Mouse (Mus musculus): ENCODE data around the gene Gm10840. TPM values are rescaled to one million over a fixed set of nuclear protein-coding genes. Genes with fewer than 3 reads are reported as not detected.
"Not testable (repeated sequence)": the region's sequence is repeated elsewhere in the genome, so short reads cannot be mapped to it uniquely, and the experiment has no call there.

Gm10840 gene
- polyA plus RNA-seq, 1 experiment from 2014 or later = not detected

GRCm38 (mm10) chr11:106191716-106192115 is 31.1 kb downstream of the Gm10840 start:
- Histone ChIP-seq H3K27me3 (ENCODE audit: control insufficient read depth, insufficient read depth, low read depth, low read length) (no peaks in the 10 kb centered on the region), H3K4me1 (ENCODE audit: control insufficient read depth, insufficient read depth, low read length) (peaks cover 10% of the 10 kb centered on the region), H3K4me2 (ENCODE audit: low read length) (no peak overlapping the region), H3K36me3 (ENCODE audit: control insufficient read depth, insufficient read depth, low read length) (0 out of 2 replicates have a peak, but pooled peaks cover under 1% of the 10 kb centered on the region), H3K27ac (ENCODE audit: low read length) (no peak overlapping the region), H3K9me3 (replicated peaks; ENCODE audit: control insufficient read depth, low read length, poor library complexity, severe bottlenecking) (no peaks in the 10 kb centered on the region), H3K9ac (ENCODE audit: low read depth, low read length) (no peak overlapping the region), H3K4me3 (ENCODE audit: low read depth, low read length) (no peak overlapping the region)
- WGBS = 97% methylated on average over 3 of the region's 3 CpGs
- ATAC-seq = no peak

DNA sequence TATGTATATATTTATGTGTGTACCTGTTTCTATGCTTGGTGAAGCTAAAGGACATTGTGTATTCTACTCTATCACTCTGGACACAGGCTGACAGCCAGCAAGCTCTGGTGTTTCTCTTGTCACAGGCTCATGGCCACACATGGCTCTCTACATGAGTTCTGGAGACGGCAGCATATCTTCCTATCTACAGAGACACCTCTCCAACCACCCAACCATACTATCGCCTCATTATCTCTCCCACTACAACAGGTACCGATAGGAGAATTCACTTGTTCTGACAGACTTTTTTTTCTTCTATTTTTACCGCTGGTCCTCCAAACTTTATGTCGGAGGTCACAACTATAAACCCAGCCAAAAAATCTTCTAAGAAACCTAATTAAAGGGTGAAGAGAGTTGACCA is 31.6 kb downstream of the Gm10840 start:
- no peak overlapping the region for H3K27ac ChIP-seq (ENCODE audit: low read length)
- H3K4me1 ChIP-seq (ENCODE audit: control insufficient read depth, insufficient read depth, low read length) = peaks cover 10% of the 10 kb centered on the region
- ATAC-seq = no peak
- no peak overlapping the region; the same call in 1 of the 2 replicates for H3K4me3 ChIP-seq (ENCODE audit: low read depth, low read length)
- H3K4me2 ChIP-seq (ENCODE audit: low read length) = peak overlapping the region; percentile 75
- no peaks in the 10 kb centered on the region for H3K9me3 ChIP-seq (replicated peaks; ENCODE audit: control insufficient read depth, low read length, poor library complexity, severe bottlenecking)
- peaks cover 5% of the 10 kb centered on the region for H3K36me3 ChIP-seq (ENCODE audit: control insufficient read depth, insufficient read depth, low read length)
- H3K27me3 ChIP-seq (ENCODE audit: control insufficient read depth, insufficient read depth, low read depth, low read length) = no peaks in the 10 kb centered on the region
- WGBS = 93% methylated on average over 5 of the region's 5 CpGs
- no peak overlapping the region; the same call in 1 of the 2 replicates for H3K9ac ChIP-seq (ENCODE audit: low read depth, low read length)

DNA sequence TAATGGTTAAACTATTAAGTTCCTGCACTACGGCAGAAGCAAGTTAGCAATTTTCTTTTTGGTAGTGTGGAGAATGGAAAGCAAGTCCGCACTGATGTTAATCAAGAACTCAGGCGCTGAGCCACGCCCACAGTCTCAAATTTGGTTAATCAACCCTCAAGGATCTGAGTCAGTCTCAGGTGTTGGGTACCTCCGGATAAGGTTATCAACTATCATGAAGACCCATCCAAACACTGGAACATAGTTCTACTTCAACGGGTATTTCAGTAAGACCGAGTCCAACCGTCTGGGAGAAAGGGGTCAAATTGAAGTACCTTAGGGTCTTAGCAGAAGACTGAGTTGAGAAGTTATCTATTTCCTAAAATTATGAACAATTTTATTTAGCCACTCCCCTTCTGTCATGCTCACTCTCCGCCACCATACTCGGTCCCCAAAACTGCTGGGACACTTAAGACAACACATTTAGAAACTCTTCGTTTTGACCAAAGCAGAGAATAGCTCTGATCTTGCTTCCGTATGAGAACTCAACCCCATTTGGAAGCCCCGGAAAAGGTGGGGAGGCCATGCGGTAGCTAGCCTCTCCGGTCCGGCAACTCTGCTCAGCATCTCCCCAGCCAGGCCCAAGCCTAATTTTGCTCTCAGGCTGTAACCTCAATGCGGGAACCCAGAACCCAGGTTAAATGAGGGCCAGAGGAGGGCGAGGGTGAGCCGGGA is 32.2 kb downstream of the Gm10840 start:
- H3K4me1 ChIP-seq (ENCODE audit: control insufficient read depth, insufficient read depth, low read length) = peaks cover 10% of the 10 kb centered on the region
- WGBS = 12% methylated on average over 19 of the region's 19 CpGs
- no peaks in the 10 kb centered on the region for H3K9me3 ChIP-seq (replicated peaks; ENCODE audit: control insufficient read depth, low read length, poor library complexity, severe bottlenecking)
- no peaks in the 10 kb centered on the region for H3K27me3 ChIP-seq (ENCODE audit: control insufficient read depth, insufficient read depth, low read depth, low read length)
- ATAC-seq = peak; percentile 49; the same call in 1 of the 2 replicates
- peak overlapping the region; percentile 85 for H3K27ac ChIP-seq (ENCODE audit: low read length)
- H3K4me3 ChIP-seq (ENCODE audit: low read depth, low read length) = peak overlapping the region; percentile 77
- H3K36me3 ChIP-seq (ENCODE audit: control insufficient read depth, insufficient read depth, low read length) = peaks cover 8% of the 10 kb centered on the region
- peak overlapping the region; percentile 75 for H3K4me2 ChIP-seq (ENCODE audit: low read length)
- H3K9ac ChIP-seq (ENCODE audit: low read depth, low read length) = peak overlapping the region; percentile 83

DNA sequence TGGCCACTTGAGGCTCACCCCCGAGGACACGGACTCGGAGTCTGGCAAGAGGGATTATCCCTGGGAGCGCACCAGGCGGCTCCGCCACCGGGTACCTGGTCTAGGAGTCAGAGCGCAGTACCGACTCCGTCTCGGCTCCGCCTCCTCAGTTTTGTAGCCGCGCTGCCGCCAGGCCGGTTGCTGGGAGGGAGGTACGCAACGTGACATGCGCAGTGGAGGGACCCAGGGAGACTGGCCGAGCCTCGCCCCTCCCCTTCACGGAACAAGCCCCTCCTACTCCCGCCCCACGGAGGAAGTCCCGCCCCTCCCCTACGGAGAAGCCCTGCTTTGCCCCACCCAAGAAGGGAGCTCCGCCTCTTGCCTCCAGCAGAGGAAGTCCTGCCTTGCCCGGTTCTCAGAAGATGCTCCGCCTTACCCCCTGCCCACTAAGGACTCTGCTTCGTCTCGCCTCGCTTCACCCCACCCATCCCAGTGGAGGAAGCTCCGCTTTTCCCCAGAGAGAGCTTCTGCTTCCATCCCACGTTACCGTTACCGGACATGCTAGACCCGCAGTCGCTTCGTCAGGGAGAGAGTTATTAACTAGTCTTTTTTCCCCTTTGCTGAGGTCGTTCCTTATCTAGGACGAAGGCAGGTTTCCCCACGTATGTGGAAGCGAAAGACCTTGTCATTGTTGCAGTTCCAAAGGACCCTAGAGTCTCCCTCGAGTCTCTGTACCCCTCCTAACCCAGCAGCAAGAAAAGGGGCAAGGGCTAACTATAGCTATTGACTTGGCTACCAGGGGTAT is 32.9 kb downstream of the Gm10840 start:
- H3K27me3 ChIP-seq (ENCODE audit: control insufficient read depth, insufficient read depth, low read depth, low read length) = no peaks in the 10 kb centered on the region
- H3K4me2 ChIP-seq (ENCODE audit: low read length) = peak overlapping the region; percentile 75
- H3K4me3 ChIP-seq (ENCODE audit: low read depth, low read length) = peak overlapping the region; percentile 77
- WGBS = under 1% methylated on average over 44 of the region's 44 CpGs
- H3K4me1 ChIP-seq (ENCODE audit: control insufficient read depth, insufficient read depth, low read length) = peaks cover 10% of the 10 kb centered on the region
- ATAC-seq = peak; percentile 97
- H3K9me3 ChIP-seq (replicated peaks; ENCODE audit: control insufficient read depth, low read length, poor library complexity, severe bottlenecking) = no peaks in the 10 kb centered on the region
- H3K36me3 ChIP-seq (ENCODE audit: control insufficient read depth, insufficient read depth, low read length) = peaks cover 11% of the 10 kb centered on the region
- H3K9ac ChIP-seq (ENCODE audit: low read depth, low read length) = peak overlapping the region; percentile 83
- peak overlapping the region; percentile 85 for H3K27ac ChIP-seq (ENCODE audit: low read length)

- peak overlapping the region; percentile 75 for H3K4me2 ChIP-seq (ENCODE audit: low read length)
- peak overlapping the region; percentile 85 for H3K27ac ChIP-seq (ENCODE audit: low read length)
- peak overlapping the region; percentile 77 for H3K4me3 ChIP-seq (ENCODE audit: low read depth, low read length)
- no peaks in the 10 kb centered on the region for H3K9me3 ChIP-seq (replicated peaks; ENCODE audit: control insufficient read depth, low read length, poor library complexity, severe bottlenecking)
- no peaks in the 10 kb centered on the region for H3K27me3 ChIP-seq (ENCODE audit: control insufficient read depth, insufficient read depth, low read depth, low read length)
- 39% methylated on average over 3 of the region's 3 CpGs for WGBS
- H3K36me3 ChIP-seq (ENCODE audit: control insufficient read depth, insufficient read depth, low read length) = peaks cover 11% of the 10 kb centered on the region
- no peak for ATAC-seq
- H3K9ac ChIP-seq (ENCODE audit: low read depth, low read length) = peak overlapping the region; percentile 67
- H3K4me1 ChIP-seq (ENCODE audit: control insufficient read depth, insufficient read depth, low read length) = peaks cover 10% of the 10 kb centered on the region
Observed at GRCm38 (mm10) chr11:106194155-106194541, 33.5 kb downstream of the Gm10840 start.

DNA sequence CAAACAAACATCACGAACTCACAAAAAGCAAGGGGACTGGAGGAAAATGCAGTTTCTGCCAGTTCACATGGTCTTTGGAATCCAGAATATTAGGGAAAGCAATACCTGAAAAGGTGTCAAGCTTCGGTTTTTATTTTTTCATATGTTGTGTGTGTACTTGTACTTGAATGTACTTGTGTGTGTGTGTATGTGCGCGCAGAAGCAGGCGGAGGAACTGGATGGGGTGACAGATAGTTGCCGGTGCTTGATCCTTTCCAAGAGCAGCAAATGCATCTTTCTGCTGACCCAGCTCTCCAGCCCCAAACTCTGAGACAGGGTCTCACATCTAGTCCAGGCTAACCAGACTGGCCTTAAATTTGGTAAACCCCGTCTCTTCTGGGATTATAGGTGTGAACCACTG is 34.2 kb downstream of the Gm10840 start:
- no peak for ATAC-seq

GRCm38 (mm10) chr11:106195341-106195740 is 34.7 kb downstream of the Gm10840 start:
- H3K4me1 ChIP-seq (ENCODE audit: control insufficient read depth, insufficient read depth, low read length) = peaks cover 10% of the 10 kb centered on the region
- no peak for ATAC-seq
- peaks cover 11% of the 10 kb centered on the region for H3K36me3 ChIP-seq (ENCODE audit: control insufficient read depth, insufficient read depth, low read length)
- H3K27me3 ChIP-seq (ENCODE audit: control insufficient read depth, insufficient read depth, low read depth, low read length) = no peaks in the 10 kb centered on the region
- H3K4me3 ChIP-seq (ENCODE audit: low read depth, low read length) = no peak overlapping the region
- H3K9ac ChIP-seq (ENCODE audit: low read depth, low read length) = no peak overlapping the region
- H3K9me3 ChIP-seq (replicated peaks; ENCODE audit: control insufficient read depth, low read length, poor library complexity, severe bottlenecking) = no peaks in the 10 kb centered on the region
- H3K4me2 ChIP-seq (ENCODE audit: low read length) = no peak overlapping the region
- H3K27ac ChIP-seq (ENCODE audit: low read length) = no peak overlapping the region

More for the DNA sequence above, 34.2 kb downstream of the Gm10840 start:
- H3K27me3 ChIP-seq (ENCODE audit: control insufficient read depth, insufficient read depth, low read depth, low read length) = no peaks in the 10 kb centered on the region
- H3K4me3 ChIP-seq (ENCODE audit: low read depth, low read length) = no peak overlapping the region
- no peak overlapping the region for H3K4me2 ChIP-seq (ENCODE audit: low read length)
- WGBS = 90% methylated on average over 7 of the region's 7 CpGs
- no peak overlapping the region for H3K9ac ChIP-seq (ENCODE audit: low read depth, low read length)
- H3K36me3 ChIP-seq (ENCODE audit: control insufficient read depth, insufficient read depth, low read length) = peaks cover 11% of the 10 kb centered on the region
- no peak overlapping the region for H3K27ac ChIP-seq (ENCODE audit: low read length)
- H3K4me1 ChIP-seq (ENCODE audit: control insufficient read depth, insufficient read depth, low read length) = peaks cover 10% of the 10 kb centered on the region
- no peaks in the 10 kb centered on the region for H3K9me3 ChIP-seq (replicated peaks; ENCODE audit: control insufficient read depth, low read length, poor library complexity, severe bottlenecking)

GRCm38 (mm10) chr11:106198277-106198676 is 37.6 kb downstream of the Gm10840 start:
- peaks cover 24% of the 10 kb centered on the region for H3K36me3 ChIP-seq (ENCODE audit: control insufficient read depth, insufficient read depth, low read length)
- no peak overlapping the region for H3K4me3 ChIP-seq (ENCODE audit: low read depth, low read length)
- H3K27ac ChIP-seq (ENCODE audit: low read length) = no peak overlapping the region
- ATAC-seq = no peak
- no peak overlapping the region for H3K4me2 ChIP-seq (ENCODE audit: low read length)
- peaks cover 4% of the 10 kb centered on the region; the same call in 1 of the 2 replicates for H3K4me1 ChIP-seq (ENCODE audit: control insufficient read depth, insufficient read depth, low read length)
- H3K9ac ChIP-seq (ENCODE audit: low read depth, low read length) = no peak overlapping the region
- WGBS = 95% methylated on average over 4 of the region's 4 CpGs
- H3K9me3 ChIP-seq (replicated peaks; ENCODE audit: control insufficient read depth, low read length, poor library complexity, severe bottlenecking) = no peaks in the 10 kb centered on the region
- H3K27me3 ChIP-seq (ENCODE audit: control insufficient read depth, insufficient read depth, low read depth, low read length) = no peaks in the 10 kb centered on the region

DNA sequence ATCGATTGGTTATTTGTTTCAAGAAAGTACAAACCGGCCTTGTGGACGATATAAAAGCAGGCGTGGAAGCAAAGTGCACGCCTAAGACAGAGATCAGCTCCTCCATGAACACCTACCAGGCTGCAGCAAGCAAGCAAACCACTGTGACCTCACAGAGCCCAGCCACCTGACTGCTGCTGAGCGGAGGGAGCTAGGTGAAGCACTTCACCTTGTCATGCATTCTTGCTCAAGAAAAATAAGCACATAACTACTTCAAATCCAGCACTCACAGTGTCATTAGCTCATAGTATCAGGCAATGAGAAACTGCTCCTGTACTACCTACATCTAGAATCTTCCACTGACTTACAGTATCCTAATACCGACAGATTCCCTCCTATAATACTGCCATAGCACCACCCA is 39.3 kb downstream of the Gm10840 start:
- H3K4me3 ChIP-seq (ENCODE audit: low read depth, low read length); H3K27me3 ChIP-seq (ENCODE audit: control insufficient read depth, insufficient read depth, low read depth, low read length); H3K4me2 ChIP-seq (ENCODE audit: low read length); ATAC-seq; H3K27ac ChIP-seq (ENCODE audit: low read length); H3K9me3 ChIP-seq (replicated peaks; ENCODE audit: control insufficient read depth, low read length, poor library complexity, severe bottlenecking); H3K9ac ChIP-seq (ENCODE audit: low read depth, low read length); H3K4me1 ChIP-seq (ENCODE audit: control insufficient read depth, insufficient read depth, low read length): not testable (repeated sequence)
- WGBS = 93% methylated on average over 7 of the region's 7 CpGs
- peaks cover 30% of the 10 kb centered on the region for H3K36me3 ChIP-seq (ENCODE audit: control insufficient read depth, insufficient read depth, low read length)
